Mouse (Mus musculus) liver, adult 2 months (tissue): Measurements from ENCODE around the gene Plxna1. TPM values are rescaled to one million over a fixed set of nuclear protein-coding genes. Genes with fewer than 3 reads are reported as not detected.

Experiments
- DNase-seq: peaks from one replicate; pipeline ENCODE4 v3.0.0-alpha.2; 2011; ENCODE audit warnings: low read depth, low spot score; ENCODE audit errors: extremely low read depth
- H3K27ac ChIP-seq: fragments of 200-500 bp; replicated peaks from 2 replicates; pipeline ENCODE4 v1.5.1; 2012; ENCODE audit warnings: low read depth, mild to moderate bottlenecking, control low read depth, inconsistent platforms, low read length; ENCODE audit not compliant: insufficient read depth
- H3K27me3 ChIP-seq: fragments of 200-500 bp; 2 replicates; pipeline ENCODE4 v1.6.1; 2012; ENCODE audit warnings: mild to moderate bottlenecking, moderate library complexity, low read length, inconsistent platforms; ENCODE audit not compliant: control insufficient read depth, insufficient read depth
- H3K36me3 ChIP-seq: fragments of 200-500 bp; 2 replicates; pipeline ENCODE4 v1.6.1; 2012; ENCODE audit warnings: low read length, inconsistent platforms; ENCODE audit not compliant: control insufficient read depth, insufficient read depth
- H3K4me1 ChIP-seq: fragments of 200-500 bp; 2 replicates; pipeline ENCODE4 v1.6.1; 2011; ENCODE audit warnings: low read length; ENCODE audit not compliant: control insufficient read depth, insufficient read depth
- H3K4me3 ChIP-seq: fragments of 200-500 bp; 2 replicates; pipeline ENCODE4 v1.5.1; 2011; ENCODE audit warnings: low read depth, mild to moderate bottlenecking, control low read depth, low read length, moderate library complexity; ENCODE audit not compliant: insufficient read depth
- H3K79me2 ChIP-seq: fragments of 200-500 bp; 2 replicates; pipeline ENCODE4 v1.6.1; 2012; ENCODE audit warnings: inconsistent platforms, mild to moderate bottlenecking, low read length, moderate library complexity; ENCODE audit not compliant: control insufficient read depth, insufficient read depth
- H3K9ac ChIP-seq: fragments of 200-500 bp; 2 replicates; pipeline ENCODE4 v1.6.1; 2012; ENCODE audit warnings: low read depth, mild to moderate bottlenecking, control low read depth, inconsistent platforms, low read length
- CTCF ChIP-seq: fragments of 200-500 bp; IDR thresholded peaks from 2 replicates; pipeline ENCODE4 v1.5.1; 2011; ENCODE audit warnings: low read depth, low read length, control low read depth
- POLR2A ChIP-seq: fragments of 200-500 bp; IDR thresholded peaks from 2 replicates; pipeline ENCODE4 v1.6.1; 2011; ENCODE audit warnings: low read length, control low read depth; ENCODE audit not compliant: insufficient read depth; ENCODE audit errors: extremely low read depth
- WGBS: fragments of 180-500 bp; shearing (Covaris S2); methylation state at CpG from one replicate; pipeline ENCODE4 v1.1.7; 2018; 5-methylcytosine and 5-hydroxymethylcytosine counted together
- polyA plus RNA-seq: library from polyadenylated mRNA; depleted of rRNA; stranded (reverse); fragments of >200 nt; gene quantifications from 2 replicates; pipeline ENCODE4 v1.2.3, GENCODE M21; 2012
- total RNA-seq: library from RNA; depleted of rRNA; stranded (reverse); fragments of >200 nt; gene quantifications from 2 replicates; pipeline ENCODE4 v1.2.3, GENCODE M21; 2014

Plxna1 gene
- total and polyA plus RNA-seq, 2 experiments, result 2.6 to 6.5 TPM

DNA sequence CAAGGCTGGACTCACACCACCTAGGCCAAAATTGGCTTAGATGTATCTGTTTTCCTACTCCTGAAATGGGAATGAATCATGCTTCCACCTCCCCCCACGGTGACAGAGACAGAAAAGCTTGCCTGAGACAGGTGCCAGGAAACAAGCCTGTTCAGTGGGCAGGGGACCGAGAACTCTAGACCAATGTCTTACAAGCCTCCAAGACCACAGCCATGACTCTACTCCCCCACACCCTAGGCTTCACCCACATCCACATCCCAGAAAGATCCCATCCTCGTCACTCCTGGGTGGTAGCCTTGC, 17.0 kb downstream of the Plxna1 start:
- H3K27ac ChIP-seq, result no peak overlapping the region
- no peaks in the 10 kb centered on the region for H3K36me3 ChIP-seq
- WGBS, result 71% methylated on average over 3 of the region's 3 CpGs
- H3K79me2 ChIP-seq, result no peaks in the 10 kb centered on the region
- H3K4me1 ChIP-seq, result no peaks in the 10 kb centered on the region
- no peak overlapping the region for H3K9ac ChIP-seq
- TF ChIP-seq POLR2A, result no peak
- no peak for TF ChIP-seq CTCF
- no peaks in the 10 kb centered on the region for H3K27me3 ChIP-seq
- H3K4me3 ChIP-seq, result no peak overlapping the region
- DNase-seq, result no peak

- 0 out of 2 replicates have a peak overlapping the region, but pooled peaks have one; percentile 27 for H3K9ac ChIP-seq
- 82% methylated on average over 10 of the region's 10 CpGs for WGBS
- H3K79me2 ChIP-seq, result no peaks in the 10 kb centered on the region
- H3K27ac ChIP-seq, result no peak overlapping the region; the same call in 1 of the 2 replicates
- no peaks in the 10 kb centered on the region for H3K27me3 ChIP-seq
- H3K4me1 ChIP-seq, result no peaks in the 10 kb centered on the region
- H3K4me3 ChIP-seq, result no peak overlapping the region
- TF ChIP-seq CTCF, result no peak
- no peak for TF ChIP-seq POLR2A
- peak; percentile 35 for DNase-seq
- H3K36me3 ChIP-seq, result no peaks in the 10 kb centered on the region
Observed at GRCm38 (mm10) chr6:89344613-89345485, 17.6 kb downstream of the Plxna1 start.

DNA sequence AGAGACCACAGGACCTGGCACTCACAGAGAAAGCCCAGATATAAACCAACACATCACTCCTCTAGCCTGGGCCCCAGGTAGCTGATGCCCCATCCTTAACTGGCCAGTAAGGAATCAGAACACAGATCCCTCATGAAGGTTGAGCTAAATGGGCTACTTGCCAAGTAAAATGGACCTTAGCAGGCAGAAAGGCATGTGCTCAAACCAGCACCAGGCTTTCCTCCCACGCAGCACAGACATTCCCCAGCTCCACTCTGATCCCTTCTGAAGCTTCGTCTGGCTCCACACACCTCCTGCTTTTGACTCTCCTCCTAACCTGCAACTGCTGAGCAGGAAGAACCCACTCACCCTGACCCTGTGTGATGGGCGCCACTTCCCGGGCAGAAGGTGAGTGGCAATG, 20.4 kb downstream of the Plxna1 start:
- no peaks in the 10 kb centered on the region for H3K27me3 ChIP-seq
- WGBS, result 96% methylated on average over 4 of the region's 4 CpGs
- no peaks in the 10 kb centered on the region for H3K79me2 ChIP-seq
- no peak overlapping the region for H3K27ac ChIP-seq
- no peak overlapping the region for H3K9ac ChIP-seq
- no peaks in the 10 kb centered on the region for H3K4me1 ChIP-seq
- TF ChIP-seq CTCF (no peak), POLR2A (no peak)
- no peaks in the 10 kb centered on the region for H3K36me3 ChIP-seq
- H3K4me3 ChIP-seq, result no peak overlapping the region
- DNase-seq, result no peak

GRCm38 (mm10) chr6:89339447-89339846, 23.0 kb downstream of the Plxna1 start:
- no peak for DNase-seq
- Histone ChIP-seq H3K27ac (no peak overlapping the region), H3K27me3 (no peaks in the 10 kb centered on the region), H3K4me3 (no peak overlapping the region), H3K36me3 (no peaks in the 10 kb centered on the region), H3K9ac (no peak overlapping the region), H3K4me1 (no peaks in the 10 kb centered on the region), H3K79me2 (no peaks in the 10 kb centered on the region)
- TF ChIP-seq CTCF (0 out of 2 replicates have a peak, but pooled peaks have one; percentile 3), POLR2A (no peak)
- 81% methylated on average over 2 of the region's 2 CpGs for WGBS

DNA sequence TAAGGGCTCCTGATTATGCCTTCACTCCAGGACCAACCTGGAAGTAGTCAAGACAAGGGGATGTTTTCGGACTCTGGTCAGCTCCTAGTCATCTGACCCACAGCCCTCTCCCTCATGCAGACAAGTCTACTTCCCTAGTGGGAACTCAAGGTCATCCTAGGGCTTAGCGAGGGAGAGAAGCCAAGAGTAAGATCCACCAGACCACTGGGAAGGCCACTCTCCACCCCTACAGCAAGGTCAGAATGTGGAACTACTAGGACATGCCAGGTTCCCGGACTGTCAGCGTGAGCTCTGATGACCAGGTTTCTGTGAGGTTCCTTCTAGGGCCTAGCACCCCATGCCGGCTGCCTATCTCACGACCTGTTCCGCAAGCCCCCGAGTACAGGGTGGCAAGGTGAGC, 23.7 kb downstream of the Plxna1 start:
- no peaks in the 10 kb centered on the region for H3K36me3 ChIP-seq
- H3K27ac ChIP-seq, result no peak overlapping the region
- H3K27me3 ChIP-seq, result no peaks in the 10 kb centered on the region
- no peak overlapping the region for H3K4me3 ChIP-seq
- TF ChIP-seq CTCF (no peak), POLR2A (no peak)
- no peaks in the 10 kb centered on the region for H3K79me2 ChIP-seq
- H3K9ac ChIP-seq, result no peak overlapping the region
- H3K4me1 ChIP-seq, result no peaks in the 10 kb centered on the region
- 90% methylated on average over 8 of the region's 8 CpGs for WGBS
- peak; percentile 17 for DNase-seq

DNA sequence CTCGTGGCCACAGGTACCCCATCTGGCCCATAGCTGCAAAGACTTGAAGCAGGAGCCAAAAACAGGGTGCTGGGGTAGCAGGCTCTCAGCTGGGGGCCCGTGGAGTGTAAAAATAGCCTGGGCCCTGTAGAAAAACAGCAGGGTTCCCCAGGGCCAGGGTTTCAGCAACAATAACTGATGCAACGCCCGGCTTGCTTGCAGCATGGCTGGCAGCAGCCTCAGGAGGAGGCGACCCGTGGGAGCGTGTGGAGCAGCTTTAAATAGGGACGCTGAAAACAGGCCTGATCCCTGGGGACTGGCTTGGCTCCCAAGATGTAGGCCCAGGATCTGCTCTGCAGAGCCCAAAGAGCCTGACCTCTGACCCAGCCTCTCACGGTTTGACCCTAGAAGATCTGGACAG, 24.8 kb downstream of the Plxna1 start:
- TF ChIP-seq POLR2A (no peak), CTCF (no peak)
- 93% methylated on average over 9 of the region's 9 CpGs for WGBS
- Histone ChIP-seq H3K9ac (no peak overlapping the region), H3K36me3 (no peaks in the 10 kb centered on the region; the same call in 1 of the 2 replicates), H3K79me2 (no peaks in the 10 kb centered on the region), H3K27ac (no peak overlapping the region), H3K4me1 (no peaks in the 10 kb centered on the region), H3K4me3 (no peak overlapping the region), H3K27me3 (no peaks in the 10 kb centered on the region)
- no peak for DNase-seq
